Mouse (Mus musculus) urinary bladder, postnatal 10 days (tissue): ENCODE data around the gene Itih2.
A peak's percentile ranks its signal among the peaks of the same experiment; 100 is the strongest.

Experiments used
- DNase-seq: peaks from one replicate; pipeline ENCODE4 v3.0.0; 2022; ENCODE audit warnings: low spot score

The Itih2 gene

GRCm38 (mm10) chr2:10118751-10119150 is 12.4 kb downstream of the Itih2 start:
- no peak for DNase-seq

DNA sequence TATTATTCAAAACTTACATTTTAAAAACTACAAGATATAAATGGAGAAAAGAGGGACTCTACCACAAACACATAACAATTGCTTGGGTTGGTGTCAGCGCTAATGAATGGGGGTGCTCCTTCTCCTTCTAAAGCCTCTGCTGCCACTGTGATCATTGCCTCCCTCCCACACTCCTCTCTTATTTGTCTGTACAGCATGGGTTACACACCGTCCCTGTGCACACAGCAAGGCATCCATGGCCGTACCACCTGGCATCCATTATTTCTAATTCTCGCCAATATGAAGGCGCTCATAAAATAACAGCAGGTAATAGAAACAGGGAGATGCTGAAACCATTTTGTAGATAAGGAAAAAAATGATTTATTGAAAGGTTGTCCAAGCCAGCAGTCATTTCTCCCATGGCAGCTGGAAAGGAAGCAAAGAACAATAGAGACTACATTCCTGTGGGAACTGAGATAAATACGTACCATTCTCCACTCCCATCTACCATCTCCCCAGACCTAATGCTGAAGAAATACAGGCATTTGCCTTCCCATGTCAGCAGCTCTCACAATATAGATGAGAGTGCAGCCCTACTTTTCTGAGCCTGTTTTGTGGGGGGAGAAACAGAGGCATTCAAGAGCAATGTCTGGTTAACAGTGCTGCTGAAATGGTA is 22.5 kb downstream of the Itih2 start:
- DNase-seq, result no peak

- no peak for DNase-seq
Measured at GRCm38 (mm10) chr2:10101180-10101579, 30.0 kb downstream of the Itih2 start.

DNA sequence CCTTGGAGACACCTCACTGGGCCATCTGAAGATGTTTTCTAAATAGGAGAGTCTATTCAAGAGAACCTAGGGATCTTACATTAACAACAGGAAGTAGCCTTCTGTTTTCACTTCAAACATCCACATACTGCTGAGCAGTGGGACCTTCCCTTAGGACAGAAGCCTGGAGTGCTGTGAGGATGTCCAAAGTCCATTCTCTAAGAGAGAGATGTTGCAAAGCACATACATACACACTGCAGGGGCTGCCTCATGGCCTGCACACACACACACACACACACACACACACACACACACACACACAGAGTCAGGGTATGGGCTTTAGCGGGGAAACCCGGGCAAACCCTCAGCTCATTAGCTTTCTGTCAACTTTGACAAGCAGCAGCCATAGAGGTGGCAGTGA is 30.7 kb downstream of the Itih2 start:
- no peak for DNase-seq

- DNase-seq, result no peak
Measured at GRCm38 (mm10) chr2:10098598-10099215, 32.5 kb downstream of the Itih2 start.

DNA sequence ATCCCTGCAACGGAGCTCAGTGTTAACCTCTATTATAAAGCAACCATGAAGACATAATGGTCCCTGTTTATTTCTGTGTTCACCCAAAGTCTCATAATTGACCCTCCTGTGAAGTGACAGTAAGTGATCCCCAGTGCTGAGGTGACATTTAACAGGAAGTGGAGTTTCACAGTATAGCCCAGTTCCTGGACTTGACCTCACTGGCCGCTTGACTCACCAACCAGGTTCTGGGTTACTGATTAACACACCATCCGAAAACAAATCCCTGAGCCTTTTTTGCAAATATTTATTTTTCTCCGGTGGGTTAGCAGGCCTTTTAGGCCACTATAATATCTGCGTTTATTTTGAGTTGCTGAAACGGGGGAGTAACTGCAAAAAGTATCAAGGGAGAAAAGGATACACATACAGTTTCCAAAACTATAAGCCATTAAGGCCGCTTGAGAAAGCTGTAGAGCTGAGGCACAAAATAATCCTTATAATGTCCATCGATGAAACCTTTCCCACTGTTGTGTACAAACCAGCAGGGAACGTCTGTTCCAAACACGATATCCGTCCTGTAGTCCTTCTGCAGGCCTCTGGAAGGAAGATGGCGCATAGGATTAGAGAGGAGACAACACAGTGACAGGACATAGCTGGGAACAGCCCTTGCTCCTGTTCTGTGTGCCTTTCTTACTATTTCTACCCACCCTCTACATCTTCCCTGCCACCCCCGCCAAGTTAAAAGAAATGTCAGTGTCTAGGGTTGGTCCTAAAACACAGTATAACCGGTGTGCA is 36.7 kb downstream of the Itih2 start:
- no peak for DNase-seq

GRCm38 (mm10) chr2:10087256-10087850 is 43.8 kb downstream of the Itih2 start:
- no peak for DNase-seq

DNA sequence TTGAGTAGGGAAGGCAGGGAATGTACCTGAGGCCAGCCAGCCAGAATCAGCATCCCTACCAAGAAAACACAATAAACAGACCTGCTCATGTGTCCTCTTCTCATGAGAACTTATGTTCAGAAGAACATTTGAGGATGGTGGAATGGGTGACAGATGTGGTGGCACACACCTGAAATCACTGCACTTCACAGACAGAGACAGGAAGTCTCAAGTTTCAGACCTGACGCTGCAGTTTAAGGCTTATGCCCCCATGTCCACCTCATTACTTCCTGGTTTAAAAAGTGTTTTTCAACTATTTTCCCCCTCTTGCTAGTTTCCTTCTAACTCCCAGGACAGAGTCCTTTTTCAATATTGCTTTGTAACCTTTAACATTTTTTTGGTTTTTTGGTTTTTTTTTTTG is 48.5 kb downstream of the Itih2 start:
- DNase-seq, result no peak

DNA sequence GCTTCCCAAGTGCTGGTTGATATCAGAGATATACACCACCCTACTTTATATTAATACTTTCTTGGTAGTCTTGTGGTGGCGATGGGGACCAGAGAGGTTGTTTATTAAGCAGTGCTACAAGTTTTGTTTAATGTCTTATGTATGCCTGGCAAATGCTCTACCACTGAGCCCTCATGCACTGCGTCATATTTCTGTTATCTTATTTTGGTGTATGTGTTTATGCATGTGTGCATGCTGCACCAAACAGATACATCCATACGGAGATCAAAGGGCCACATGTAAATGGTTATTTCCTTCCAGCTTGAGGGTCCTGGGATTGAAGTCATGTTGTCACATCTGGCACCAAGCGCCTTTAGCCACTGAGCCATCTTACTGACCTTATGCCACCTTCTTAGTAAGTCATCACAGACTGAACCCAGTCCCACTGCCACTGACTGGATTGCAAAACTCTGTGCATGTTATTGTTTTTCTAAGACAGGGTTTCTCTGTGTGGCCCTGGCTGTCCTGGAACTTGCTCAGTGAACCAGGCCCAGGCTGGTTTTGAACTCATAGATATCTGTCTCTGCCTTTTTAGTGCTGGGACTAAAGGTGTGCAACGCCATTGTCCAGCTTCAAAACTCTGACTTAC is 49.6 kb downstream of the Itih2 start:
- no peak for DNase-seq

DNA sequence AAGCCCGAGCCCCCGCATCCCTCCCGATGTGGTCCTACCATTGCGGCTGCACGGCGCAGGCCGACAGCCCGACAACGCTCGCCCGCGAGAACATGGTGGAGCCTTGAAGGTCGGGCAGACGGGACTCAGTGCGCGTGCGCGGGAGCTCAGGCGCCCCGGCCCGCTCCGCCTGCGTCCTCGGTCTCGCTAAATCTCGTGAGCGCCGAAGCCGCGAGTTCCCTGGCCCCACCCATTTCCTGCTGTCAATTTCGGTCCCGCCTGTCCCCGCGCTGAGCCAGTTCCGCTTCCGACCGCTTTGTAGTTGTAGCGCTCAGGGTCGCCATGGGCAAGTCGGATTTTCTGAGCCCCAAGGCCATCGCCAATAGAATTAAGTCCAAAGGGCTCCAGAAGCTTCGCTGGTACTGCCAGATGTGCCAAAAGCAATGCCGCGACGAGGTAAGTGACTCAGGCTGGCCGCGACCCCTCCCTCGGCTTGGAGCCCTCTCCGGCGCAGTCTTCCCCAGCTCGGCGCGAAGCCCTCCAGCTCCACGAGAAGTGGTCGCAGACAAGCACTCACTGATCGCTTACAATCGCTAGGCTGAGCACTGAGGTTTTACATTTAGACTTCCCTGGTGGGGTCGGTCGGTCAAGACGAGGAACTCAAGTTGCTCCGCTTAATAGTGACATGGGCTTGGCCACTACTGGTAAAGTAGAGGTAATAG is 50.7 kb downstream of the Itih2 start, which contains the start of the genes Atp5c1 and Kin:
TSS of gene Atp5c1 (minus strand) at position 201 of the 701 bp plus-strand sequence.
TSS of gene Kin (plus strand) at position 284 of the 701 bp plus-strand sequence.
- DNase-seq, result peak; percentile 88

- no peak for DNase-seq
Measured at GRCm38 (mm10) chr2:10079745-10080309, 51.4 kb downstream of the Itih2 start.

DNA sequence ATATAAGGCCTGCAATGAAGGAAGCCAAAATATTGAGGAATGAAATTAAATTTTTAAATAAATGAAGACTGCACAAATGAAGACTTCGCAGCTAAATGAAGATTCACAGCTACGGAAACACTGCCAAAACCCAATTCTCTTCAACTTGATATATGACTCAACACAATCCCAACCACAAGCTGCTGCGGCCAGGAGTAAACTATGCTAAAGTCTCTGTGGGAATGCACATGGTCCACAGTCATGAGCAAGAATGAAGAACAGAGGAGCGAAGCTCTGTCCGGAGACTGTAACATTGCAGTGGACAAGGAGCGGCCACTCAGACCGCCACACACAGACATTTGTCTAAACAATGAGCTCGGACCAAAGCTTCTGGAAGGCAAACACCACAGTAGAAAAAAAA is 54.5 kb downstream of the Itih2 start:
- DNase-seq, result no peak

DNA sequence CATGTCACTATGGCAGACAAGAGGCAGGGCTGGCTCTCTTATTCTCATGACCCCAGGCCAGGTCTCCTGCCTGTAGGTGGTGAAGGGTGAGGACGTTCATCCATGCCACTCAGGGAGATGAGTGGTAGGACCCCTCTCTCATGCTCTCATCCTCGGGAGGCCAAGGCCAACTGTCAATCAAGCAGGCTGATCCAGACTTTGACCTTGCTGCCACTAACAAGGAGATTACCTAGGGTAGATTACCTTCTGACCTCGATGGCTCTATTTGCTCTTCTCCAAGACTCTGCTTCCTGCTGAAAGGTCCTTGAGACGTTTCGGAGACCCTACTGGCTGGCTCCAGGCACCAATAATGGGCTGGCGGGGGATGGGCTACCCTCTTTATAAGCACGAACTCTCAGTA is 56.7 kb downstream of the Itih2 start:
- no peak for DNase-seq

- no peak for DNase-seq
Measured at GRCm38 (mm10) chr2:10071751-10072150, 59.4 kb downstream of the Itih2 start.

GRCm38 (mm10) chr2:10058836-10059235 is 72.4 kb downstream of the Itih2 start:
- DNase-seq, result no peak

DNA sequence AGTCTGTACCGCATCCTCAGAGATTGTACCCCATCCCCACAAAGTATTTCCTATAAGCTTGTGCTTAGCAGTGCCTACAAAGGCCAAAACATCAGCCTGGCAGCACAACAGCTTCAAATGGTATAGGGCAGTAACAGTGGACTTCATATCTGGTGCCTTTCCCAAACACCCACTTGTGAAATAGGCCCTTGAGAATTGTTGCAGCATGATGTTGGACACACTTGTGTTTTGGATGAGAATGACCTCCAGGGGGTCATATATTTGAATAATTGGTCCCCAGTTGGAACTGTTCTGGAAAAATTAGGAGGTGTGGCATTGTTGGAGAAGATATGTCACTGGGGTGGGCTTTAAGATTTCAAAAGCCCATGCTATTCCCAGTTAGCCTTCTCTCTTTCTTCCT is 79.2 kb downstream of the Itih2 start:
- DNase-seq, result no peak

GRCm38 (mm10) chr2:10050878-10051277 is 80.3 kb downstream of the Itih2 start:
- no peak for DNase-seq

DNA sequence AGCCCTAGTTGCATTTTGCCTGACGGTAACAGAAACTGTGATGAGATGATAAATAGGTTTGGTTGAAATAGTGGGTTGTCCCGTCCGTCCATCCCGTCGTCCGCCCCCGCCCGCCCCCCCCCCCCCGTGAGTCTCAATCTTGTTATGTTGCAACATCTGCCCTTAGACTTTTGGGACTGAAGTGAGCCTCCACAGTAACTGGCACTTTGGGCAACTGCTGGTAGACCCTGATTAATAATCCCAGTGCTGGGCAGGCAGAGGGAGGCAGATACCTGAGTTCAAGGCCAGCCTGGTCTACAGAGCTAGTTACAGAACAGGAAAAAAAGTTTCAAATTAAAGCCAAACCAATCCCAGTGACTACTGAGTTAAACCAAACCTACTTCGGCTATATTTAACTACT is 81.7 kb downstream of the Itih2 start:
- no peak for DNase-seq

DNA sequence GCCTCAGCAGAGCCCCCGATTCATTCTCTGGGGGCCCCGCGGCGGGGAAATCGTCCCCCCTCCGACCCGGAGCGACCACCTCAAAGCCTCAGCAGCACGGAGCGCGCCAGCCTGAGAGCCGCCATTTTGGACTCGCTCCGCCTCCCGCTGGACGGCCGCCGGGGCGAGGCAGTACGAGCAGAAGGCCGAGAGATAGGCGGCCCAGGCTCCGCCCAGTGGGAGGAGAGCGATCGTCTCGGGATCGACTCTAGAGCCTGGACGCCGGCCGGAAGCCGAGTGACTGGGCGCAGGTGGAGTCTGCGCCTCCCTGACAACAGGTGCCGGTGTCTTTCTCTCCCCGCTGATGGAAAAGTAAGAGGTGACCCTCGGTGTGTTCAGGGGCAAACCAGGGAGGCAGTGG is 82.7 kb downstream of the Itih2 start, which contains the start of gene Taf3:
TSS of gene Taf3 (minus strand) at position 136 of the 400 bp plus-strand sequence.
- peak; percentile 71 for DNase-seq

DNA sequence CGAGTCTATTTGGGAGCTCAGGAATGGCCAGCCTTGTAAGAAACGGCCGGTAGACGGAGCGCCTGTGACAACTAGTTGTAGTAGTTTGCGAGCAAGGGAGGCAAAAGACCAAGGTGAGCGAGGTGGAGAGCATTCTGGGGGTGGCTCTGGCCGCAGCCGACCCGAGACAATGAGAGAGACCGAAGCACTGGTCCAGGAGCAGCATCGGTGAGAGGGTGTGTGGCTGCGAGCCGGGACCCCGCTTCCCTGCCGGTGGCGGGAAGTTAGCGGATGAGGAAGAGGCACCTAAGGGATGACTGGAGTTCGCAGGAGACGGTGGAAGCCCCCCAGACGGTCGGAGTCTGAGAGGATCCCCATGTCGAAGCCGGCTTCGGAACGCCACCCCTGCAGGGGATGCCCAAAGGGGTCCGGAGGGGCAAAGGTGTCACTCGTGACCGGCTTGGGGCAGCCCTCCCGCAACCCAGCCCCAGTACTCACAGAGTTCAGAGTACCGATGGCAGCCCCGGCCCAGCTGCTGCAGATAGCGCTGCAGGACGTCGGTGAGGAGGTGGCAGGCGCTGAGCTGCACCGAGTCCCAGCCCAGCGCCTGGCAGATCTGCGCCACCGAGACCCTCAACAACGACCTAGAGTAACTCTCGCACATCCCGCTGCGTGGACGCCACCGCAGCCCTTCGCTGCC is 83.3 kb downstream of the Itih2 start:
- no peak for DNase-seq
